Mouse (Mus musculus): Measurements from ENCODE around the gene Fam83g.
A peak's percentile ranks its signal among the peaks of the same experiment; 100 is the strongest.

The Fam83g gene

GRCm38 (mm10) chr11:61652686-61653447, 31.0 kb upstream of the Fam83g start, which contains the start of gene Grap:
Gene Grap (plus strand): TSS chr11:61653265.
- peak; percentile 80 for DNase-seq

- no peak for DNase-seq
Measured at GRCm38 (mm10) chr11:61653568-61653967, 30.3 kb upstream of the Fam83g start.

GRCm38 (mm10) chr11:61654786-61655311, 29.0 kb upstream of the Fam83g start:
- DNase-seq, result no peak

GRCm38 (mm10) chr11:61655649-61656048, 28.2 kb upstream of the Fam83g start:
- no peak for DNase-seq

- no peak for DNase-seq
Measured at GRCm38 (mm10) chr11:61656148-61656850, 27.6 kb upstream of the Fam83g start.

- DNase-seq, result no peak
Measured at GRCm38 (mm10) chr11:61657432-61657831, 26.5 kb upstream of the Fam83g start.

GRCm38 (mm10) chr11:61658360-61658922, 25.4 kb upstream of the Fam83g start:
- DNase-seq, result no peak

- no peak for DNase-seq
Measured at GRCm38 (mm10) chr11:61659011-61659858, 24.7 kb upstream of the Fam83g start.

- no peak for DNase-seq
Measured at GRCm38 (mm10) chr11:61660001-61660400, 23.9 kb upstream of the Fam83g start.

GRCm38 (mm10) chr11:61660806-61661392, 23.0 kb upstream of the Fam83g start:
- DNase-seq, result peak; percentile 73

GRCm38 (mm10) chr11:61662189-61662588, 21.7 kb upstream of the Fam83g start:
- no peak for DNase-seq

GRCm38 (mm10) chr11:61665401-61665800, 18.5 kb upstream of the Fam83g start:
- no peak for DNase-seq

GRCm38 (mm10) chr11:61665991-61666799, 17.7 kb upstream of the Fam83g start:
- peak; percentile 49 for DNase-seq

GRCm38 (mm10) chr11:61667248-61667647, 16.6 kb upstream of the Fam83g start:
- DNase-seq, result no peak

- DNase-seq, result no peak
Measured at GRCm38 (mm10) chr11:61667782-61668181, 16.1 kb upstream of the Fam83g start.

- DNase-seq, result peak; percentile 68
Measured at GRCm38 (mm10) chr11:61669492-61670490, 14.1 kb upstream of the Fam83g start.

GRCm38 (mm10) chr11:61671781-61672383, 12.0 kb upstream of the Fam83g start:
- no peak for DNase-seq

GRCm38 (mm10) chr11:61673686-61674085, 10.2 kb upstream of the Fam83g start:
- peak; percentile 46 for DNase-seq

- DNase-seq, result no peak
Measured at GRCm38 (mm10) chr11:61674151-61674838, 9.6 kb upstream of the Fam83g start.

Data from thymus, postnatal 14 days (tissue).